In genomic region chr3:109062391-109062790, GRCm38 (mm10) we compare ENCODE assay signal across 41 mouse cellular contexts. TPM values are rescaled to one million over a fixed set of nuclear protein-coding genes. Genes with fewer than 3 reads are reported as not detected.
"Had no signal": no experiment of that assay in that cellular context is flagged by ENCODE, and none has a peak within 500 bp of the region (broad histone marks: within the 10 kb centered on the region; RNA-seq: fewer than 3 reads in every experiment).

No protein-coding gene starts in this region.

- H3K9ac ChIP-seq: limb, embryonic 12.5 days; limb, embryonic 13.5 days; limb, embryonic 15.5 days; liver, embryonic 12.5 days; liver, embryonic 13.5 days; liver, embryonic 14.5 days; liver, embryonic 15.5 days; liver, postnatal 0 days; lung, embryonic 14.5 days; lung, embryonic 15.5 days; midbrain, embryonic 12.5 days; midbrain, embryonic 13.5 days; midbrain, embryonic 15.5 days had no signal

- H3K4me1 ChIP-seq: limb, embryonic 10.5 days; liver, embryonic 12.5 days; liver, embryonic 13.5 days; liver, embryonic 15.5 days; lung, embryonic 15.5 days; midbrain, embryonic 10.5 days; midbrain, embryonic 12.5 days; midbrain, embryonic 13.5 days; midbrain, embryonic 15.5 days had no signal

- H3K4me3 ChIP-seq: left cerebral cortex, adult 2 months; limb, embryonic 10.5 days; limb, embryonic 12.5 days; limb, embryonic 13.5 days; limb, embryonic 15.5 days; liver, embryonic 12.5 days; liver, embryonic 13.5 days; liver, embryonic 15.5 days; lung, embryonic 15.5 days; megakaryocyte, embryonic 14.5 days; midbrain, embryonic 10.5 days; midbrain, embryonic 12.5 days; midbrain, embryonic 13.5 days; midbrain, embryonic 15.5 days; myocyte had no signal

- H3K27ac ChIP-seq: left cerebral cortex, adult 2 months; limb, embryonic 10.5 days; limb, embryonic 12.5 days; limb, embryonic 13.5 days; limb, embryonic 15.5 days; liver, embryonic 12.5 days; liver, embryonic 13.5 days; liver, embryonic 14.5 days; liver, embryonic 15.5 days; lung, embryonic 15.5 days; macrophage; midbrain, embryonic 10.5 days; midbrain, embryonic 12.5 days; midbrain, embryonic 13.5 days; midbrain, embryonic 15.5 days had no signal

- H3K27me3 ChIP-seq: limb, embryonic 12.5 days; limb, embryonic 13.5 days; limb, embryonic 15.5 days; liver, embryonic 12.5 days; liver, embryonic 13.5 days; liver, embryonic 15.5 days; lung, embryonic 15.5 days; midbrain, embryonic 12.5 days; midbrain, embryonic 13.5 days had no signal

- H3K36me3 ChIP-seq: limb, embryonic 10.5 days; limb, embryonic 12.5 days; limb, embryonic 13.5 days; limb, embryonic 15.5 days; liver, embryonic 12.5 days; liver, embryonic 13.5 days; liver, embryonic 15.5 days; lung, embryonic 15.5 days; midbrain, embryonic 10.5 days; midbrain, embryonic 12.5 days; midbrain, embryonic 13.5 days; midbrain, embryonic 15.5 days had no signal

- H3K9me3 ChIP-seq: limb, embryonic 10.5 days; limb, embryonic 12.5 days; limb, embryonic 13.5 days; limb, embryonic 15.5 days; liver, embryonic 12.5 days; liver, embryonic 13.5 days; liver, embryonic 15.5 days; lung, embryonic 15.5 days; megakaryocyte, embryonic 14.5 days; midbrain, embryonic 10.5 days; midbrain, embryonic 12.5 days; midbrain, embryonic 13.5 days; midbrain, embryonic 15.5 days had no signal

- DNase-seq: liver; liver, embryonic 13.5 days; liver, postnatal 0 days; lung, adult 2 months had no signal

- H3K4me2 ChIP-seq: limb, embryonic 12.5 days; limb, embryonic 13.5 days; limb, embryonic 15.5 days; liver, embryonic 11.5 days; liver, embryonic 12.5 days; liver, embryonic 13.5 days; liver, embryonic 15.5 days; lung, embryonic 14.5 days; lung, embryonic 15.5 days; midbrain, embryonic 11.5 days; midbrain, embryonic 12.5 days; midbrain, embryonic 13.5 days; midbrain, embryonic 15.5 days had no signal

- ATAC-seq: liver, embryonic 12.5 days; liver, postnatal 0 days; lung, postnatal 0 days; midbrain, embryonic 15.5 days had no signal

RNA-seq across cellular contexts. Expression of gene Slc25a54, which starts 17.9 kb away (rescaled TPM):
- total RNA-seq: left cerebral cortex, adult 2 months; left cerebral cortex, adult 8-10 months; left cerebral cortex, postnatal 10 days; left cerebral cortex, postnatal 14 days; left cerebral cortex, postnatal 25 days; left cerebral cortex, postnatal 36 days; left cerebral cortex, postnatal 4 days; liver, adult 2 months; megakaryocyte-erythroid progenitor cell, adult 5-6 weeks; midbrain, postnatal 0 days; monocyte, adult 5-6 weeks had no signal
- polyA plus RNA-seq: limb, embryonic 10.5 days; limb, embryonic 11.5 days; limb, embryonic 12.5 days; limb, embryonic 13.5 days; limb, embryonic 14.5 days; limb, embryonic 15.5 days; liver, adult 2 months; liver, embryonic 11.5 days; liver, embryonic 12.5 days; liver, embryonic 13.5 days; liver, embryonic 14.5 days; liver, embryonic 15.5 days; liver, embryonic 16.5 days; liver, postnatal 0 days; lung, adult 2 months; lung, embryonic 14.5 days; lung, embryonic 15.5 days; lung, embryonic 16.5 days; lung, postnatal 0 days; macrophage; midbrain, embryonic 10.5 days; midbrain, embryonic 11.5 days; midbrain, embryonic 12.5 days; midbrain, embryonic 13.5 days; midbrain, embryonic 14.5 days; midbrain, embryonic 15.5 days; midbrain, embryonic 16.5 days; neural tube, embryonic 11.5 days had no signal
